Mouse (Mus musculus): ENCODE results near the gene Olfr220.

Olfr220 gene

DNA sequence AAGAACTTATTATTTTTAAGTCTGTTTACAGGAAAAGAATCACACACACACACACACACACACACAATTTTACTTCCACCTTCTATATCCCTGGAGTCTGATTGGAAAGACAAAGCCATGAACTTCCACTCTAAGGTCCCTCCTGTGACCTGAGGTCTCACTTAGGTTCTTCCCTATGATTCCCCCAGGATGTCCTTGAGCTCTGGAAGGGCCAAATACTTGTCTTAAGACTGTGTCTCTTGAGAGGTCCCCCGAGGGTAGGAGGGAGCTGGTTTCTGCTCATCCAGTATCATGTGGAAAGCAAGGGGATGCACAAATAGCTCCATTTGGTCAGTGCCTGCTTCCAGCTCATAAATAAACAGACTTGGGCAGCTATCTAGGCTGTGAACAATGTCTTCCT lies at the start of gene Olfr220:
Olfr220 (plus strand) TSS at position 301 of the 400 bp plus-strand sequence.
- DNase-seq, result no peak

DNA sequence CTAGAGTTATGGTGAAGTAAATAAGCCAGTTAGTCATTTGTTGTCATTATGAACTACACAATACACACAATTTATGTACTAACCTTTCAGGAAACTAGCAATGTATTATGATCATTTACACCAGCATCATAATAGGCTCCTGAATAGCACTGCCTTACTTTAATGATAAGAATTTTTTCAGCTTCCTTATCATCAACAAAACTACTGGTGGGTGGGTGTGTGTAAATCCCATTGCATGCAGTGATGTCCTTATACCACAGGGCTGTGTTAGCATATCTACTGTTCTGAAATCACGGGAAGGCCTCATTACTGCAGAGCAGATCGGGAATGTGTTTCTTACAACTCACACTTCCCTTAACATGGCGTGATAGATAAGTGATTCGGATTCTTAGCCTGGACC lies 18.9 kb upstream of the Olfr220 start:
- DNase-seq, result no peak

DNA sequence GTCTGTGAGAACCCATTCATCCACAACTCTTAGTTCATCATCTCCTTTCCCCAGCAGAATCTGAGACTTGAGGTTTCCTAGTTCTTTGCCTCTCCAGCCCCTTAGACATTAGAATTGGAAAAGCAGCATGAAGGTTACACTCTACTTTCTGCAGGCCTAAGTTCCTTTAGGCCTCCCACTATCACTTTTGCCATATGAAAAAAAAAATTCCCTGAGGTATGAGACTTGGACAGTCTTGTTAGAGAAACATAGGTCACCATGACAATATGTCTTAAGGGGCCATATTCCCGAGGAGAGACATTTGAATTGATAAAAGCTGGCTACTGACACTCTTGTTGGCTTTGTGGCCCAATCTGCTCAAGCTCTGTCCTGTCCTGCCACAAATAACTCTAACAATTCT lies 18.1 kb upstream of the Olfr220 start, which contains the start of gene Olfr414:
Olfr414 (plus strand) TSS at position 301 of the 400 bp plus-strand sequence.
- no peak for DNase-seq

DNA sequence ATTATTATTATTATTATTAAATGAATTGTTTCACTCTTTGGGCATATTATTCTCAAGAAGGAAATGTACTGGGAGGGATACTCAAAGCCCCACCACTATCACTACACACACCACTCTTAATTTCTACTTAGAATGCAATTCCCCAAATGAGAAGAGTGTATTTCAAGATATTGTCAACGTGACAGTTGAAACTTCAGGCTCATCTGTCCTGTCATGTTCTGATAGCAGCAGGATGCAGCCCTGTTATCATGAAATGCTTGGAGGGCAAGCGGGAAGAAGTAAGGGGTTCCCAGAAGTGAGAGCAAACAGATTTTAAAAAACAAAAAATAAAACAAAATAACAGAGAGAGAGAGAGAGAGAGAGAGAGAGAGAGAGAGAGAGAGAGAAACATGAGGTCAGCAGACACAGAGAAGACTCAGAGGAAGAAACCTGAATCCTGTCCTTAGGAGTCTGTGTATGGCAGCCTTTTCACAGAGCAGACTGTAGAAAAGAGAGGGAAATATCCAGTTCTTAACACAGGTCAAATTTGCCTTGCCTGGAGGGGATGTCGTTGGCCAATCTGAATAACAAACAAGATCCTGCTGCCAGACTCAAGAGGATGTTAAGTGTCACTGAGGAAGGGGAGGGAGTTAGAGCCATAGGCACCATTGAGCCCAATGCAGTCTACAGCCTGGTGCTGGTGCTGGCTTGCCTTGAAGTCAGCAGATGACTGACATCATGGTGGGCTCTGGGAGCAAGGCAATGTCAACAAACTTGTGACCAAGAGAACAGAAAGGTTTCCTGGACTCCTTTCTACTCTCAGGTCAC lies 15.5 kb upstream of the Olfr220 start:
- DNase-seq, result no peak

DNA sequence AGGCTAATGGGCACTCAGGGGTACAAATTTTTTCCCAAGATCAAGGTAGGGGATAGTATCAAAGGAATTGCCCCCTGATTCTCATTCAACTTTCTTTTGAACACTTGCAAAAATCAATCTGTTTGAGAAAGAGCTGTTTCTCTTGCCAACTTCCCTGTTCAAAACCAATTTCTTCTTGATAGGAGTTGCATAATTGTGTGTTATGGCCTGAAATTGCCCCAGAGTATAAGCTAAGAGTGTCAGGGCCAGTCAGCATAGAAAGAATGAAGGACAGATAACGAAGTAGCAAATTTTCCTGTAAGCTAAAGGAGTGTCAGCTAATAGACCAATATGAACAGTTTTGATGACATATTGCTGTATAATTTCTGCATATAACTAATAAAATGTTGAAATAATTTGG lies 14.5 kb upstream of the Olfr220 start:
- DNase-seq, result no peak

GRCm38 (mm10) chr1:174428407-174428806 lies 13.5 kb upstream of the Olfr220 start:
- no peak for DNase-seq

GRCm38 (mm10) chr1:174434121-174434520 lies 7.8 kb upstream of the Olfr220 start:
- DNase-seq, result no peak

DNA sequence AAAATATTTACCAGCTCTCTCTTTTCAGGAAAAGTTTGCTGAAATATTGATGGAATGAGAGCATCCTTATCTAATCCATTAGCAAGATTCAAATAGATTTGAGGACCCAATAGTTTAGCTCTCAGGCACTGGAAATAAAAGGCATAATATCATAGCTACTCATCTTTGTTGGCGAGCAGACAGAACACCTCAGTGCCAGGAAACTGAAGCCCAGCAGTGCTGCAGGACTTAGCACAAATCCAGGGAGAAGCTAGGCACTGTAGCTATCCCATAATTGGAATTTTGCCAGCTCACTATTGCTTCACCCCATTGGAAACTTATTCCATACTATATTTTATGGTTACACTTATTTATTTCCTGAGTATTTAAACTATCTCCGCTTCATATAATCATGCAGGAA lies 13.2 kb downstream of the Olfr220 start:
- DNase-seq, result no peak

DNA sequence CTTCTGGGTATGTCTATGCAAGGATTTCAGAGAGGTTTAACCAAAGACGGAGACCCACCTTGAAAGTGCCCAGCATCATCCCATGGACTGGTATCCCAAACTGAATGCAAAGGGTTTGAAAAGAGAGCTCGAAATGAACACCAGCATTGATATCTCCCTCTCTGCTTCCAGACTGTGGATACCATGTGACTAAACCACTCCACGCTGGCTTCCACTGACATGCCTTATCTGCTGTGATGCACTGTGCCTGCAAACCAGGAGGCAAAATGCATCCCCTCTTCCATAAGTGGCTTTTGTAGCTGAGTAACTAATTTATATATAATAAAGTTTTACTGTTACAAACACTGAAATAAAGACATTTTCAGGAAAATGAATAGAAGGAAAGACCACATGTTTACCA lies 23.5 kb downstream of the Olfr220 start:
- no peak for DNase-seq

GRCm38 (mm10) chr1:174466240-174466639 lies 24.4 kb downstream of the Olfr220 start:
- DNase-seq, result no peak

DNA sequence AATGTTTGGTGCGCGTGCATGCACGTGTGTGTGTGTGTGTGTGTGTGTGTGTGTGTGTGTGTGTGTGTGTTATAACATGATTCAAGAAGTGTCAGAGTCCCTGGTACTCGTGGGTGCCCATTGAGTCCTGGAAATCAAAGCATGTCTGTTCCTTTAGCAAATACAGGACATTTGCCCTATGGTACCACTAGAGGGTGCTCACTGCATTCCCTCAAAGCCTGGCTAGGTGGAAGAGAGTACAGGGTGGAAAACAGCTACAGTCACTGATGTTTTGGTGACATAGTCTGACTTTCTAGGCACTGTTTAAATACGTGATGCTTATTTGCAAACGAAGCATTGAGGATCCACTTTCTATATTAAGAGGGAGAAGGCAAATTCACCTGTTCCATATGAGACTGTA lies 27.9 kb downstream of the Olfr220 start:
- DNase-seq, result peak; percentile 3

- no peak for DNase-seq
Measured at GRCm38 (mm10) chr1:174482567-174482966, 40.7 kb downstream of the Olfr220 start.

DNA sequence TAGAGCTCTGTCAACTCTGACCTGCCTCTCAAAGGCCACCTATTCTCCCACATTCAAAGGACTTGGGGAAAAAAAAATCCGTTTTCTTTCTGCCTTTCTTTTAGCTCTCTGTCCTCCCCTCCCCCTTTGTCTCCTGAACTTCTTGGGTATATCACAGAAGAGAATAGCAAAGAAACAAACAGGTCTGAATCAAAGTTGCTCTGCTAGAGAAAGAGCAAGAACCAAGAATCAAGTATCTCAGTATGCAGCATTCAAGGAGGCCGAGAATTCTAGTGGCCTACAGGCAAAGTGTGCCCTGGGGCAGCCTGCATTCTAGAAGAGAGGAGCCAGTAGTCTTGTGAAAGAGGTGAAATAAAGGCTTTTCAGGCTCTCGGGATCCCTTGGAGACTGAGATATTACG lies 58.2 kb downstream of the Olfr220 start:
- no peak for DNase-seq

Data from thymus, postnatal 25 days (tissue).